Mouse (Mus musculus): ENCODE data around the gene Rgsl1.

The Rgsl1 gene

DNA sequence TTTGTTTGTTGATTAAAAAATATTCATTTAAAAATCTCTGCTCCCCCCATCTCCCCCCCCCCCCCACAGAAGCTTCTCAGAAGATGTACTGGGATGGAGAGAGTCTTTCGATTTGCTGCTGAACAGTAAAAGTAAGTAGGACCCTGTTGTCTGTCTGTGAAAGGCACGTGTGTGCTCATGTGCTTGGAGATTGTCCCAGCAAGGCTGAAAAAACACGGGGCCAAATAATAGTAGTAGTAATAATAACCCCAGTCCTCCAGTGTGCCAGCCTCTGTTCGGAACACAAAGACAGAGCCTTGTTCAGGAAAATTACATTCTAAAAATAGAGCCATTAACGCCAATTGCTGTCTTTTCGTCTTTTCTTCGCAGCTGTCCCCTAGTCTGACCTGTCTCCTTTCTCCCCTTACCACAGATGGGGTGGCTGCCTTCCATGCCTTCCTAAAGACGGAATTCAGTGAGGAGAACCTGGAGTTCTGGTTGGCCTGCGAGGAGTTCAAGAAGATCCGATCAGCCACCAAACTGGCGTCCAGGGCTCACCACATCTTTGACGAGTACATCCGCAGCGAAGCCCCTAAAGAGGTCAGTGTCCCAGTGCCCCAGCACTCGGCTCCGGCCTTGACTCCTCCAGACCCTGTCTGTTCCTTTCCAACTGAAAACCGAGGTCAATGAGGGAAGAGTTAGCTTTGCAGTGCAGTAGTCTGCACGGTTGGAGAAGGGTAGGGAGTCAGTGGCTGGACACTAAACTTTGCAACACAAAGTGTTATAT, 102.2 kb downstream of the Rgsl1 start:
- DNase-seq (ENCODE audit: extremely low read depth, low read depth, low spot score), result no peak

GRCm38 (mm10) chr1:153740775-153741400, 103.1 kb downstream of the Rgsl1 start:
- DNase-seq (ENCODE audit: extremely low read depth, low read depth, low spot score), result no peak

- DNase-seq (ENCODE audit: extremely low read depth, low read depth, low spot score), result no peak
These were observed 103.8 kb downstream of the Rgsl1 start, which contains the start of gene Rgs16 for GRCm38 (mm10) chr1:153740145-153740544. Rgs16 (plus strand) TSS chr1:153740349.

- no peak for DNase-seq (ENCODE audit: extremely low read depth, low read depth, low spot score)
These were observed 104.4 kb downstream of the Rgsl1 start for GRCm38 (mm10) chr1:153739437-153740015.

DNA sequence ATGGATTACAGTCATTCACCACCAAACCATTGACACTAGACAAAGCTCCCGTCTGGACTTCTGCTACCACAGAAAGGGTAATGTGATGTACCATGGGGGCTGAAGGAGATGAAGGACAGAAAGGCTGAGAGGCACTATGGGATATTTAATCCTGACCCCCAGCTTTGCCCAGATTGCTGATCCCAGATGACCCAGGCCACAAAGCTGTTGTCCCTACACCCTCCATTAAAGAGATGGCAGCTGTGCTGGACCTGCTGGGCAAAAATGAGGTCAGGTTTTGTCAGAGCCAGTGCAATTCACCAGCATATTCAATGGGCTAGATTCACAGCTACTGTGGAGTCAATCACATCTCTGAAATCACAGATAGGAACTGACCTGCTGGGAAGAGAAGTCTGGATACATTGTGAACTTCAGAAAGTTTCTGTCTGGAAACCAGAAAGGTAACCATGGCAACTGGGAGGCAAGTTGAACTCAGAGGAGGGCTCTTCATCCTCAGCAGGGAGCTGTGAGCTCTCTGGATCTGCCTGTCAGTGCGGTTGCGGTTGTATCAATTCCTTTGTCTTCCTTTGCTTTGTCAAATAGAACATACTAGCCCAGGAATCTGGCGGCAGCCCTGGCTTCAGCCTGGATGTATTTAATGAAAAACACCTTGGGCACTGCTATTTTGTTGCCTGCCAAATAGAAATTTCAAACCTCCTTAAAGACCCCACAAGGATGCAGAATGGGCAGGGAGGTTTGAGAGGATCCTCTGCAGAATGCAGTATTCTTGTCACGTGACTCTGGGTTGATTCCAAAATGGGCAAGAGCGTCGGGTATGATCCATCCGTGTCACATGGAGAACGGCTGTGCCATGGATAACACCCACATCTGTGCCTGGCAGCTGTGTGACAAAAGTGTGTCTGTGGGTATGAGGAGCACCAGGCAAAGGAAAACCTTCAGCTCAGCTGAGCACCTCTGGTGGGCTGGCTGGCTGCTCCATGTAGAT, 106.5 kb downstream of the Rgsl1 start:
- DNase-seq (ENCODE audit: extremely low read depth, low read depth, low spot score), result no peak

GRCm38 (mm10) chr1:153736096-153736495, 107.8 kb downstream of the Rgsl1 start:
- no peak for DNase-seq (ENCODE audit: extremely low read depth, low read depth, low spot score)

DNA sequence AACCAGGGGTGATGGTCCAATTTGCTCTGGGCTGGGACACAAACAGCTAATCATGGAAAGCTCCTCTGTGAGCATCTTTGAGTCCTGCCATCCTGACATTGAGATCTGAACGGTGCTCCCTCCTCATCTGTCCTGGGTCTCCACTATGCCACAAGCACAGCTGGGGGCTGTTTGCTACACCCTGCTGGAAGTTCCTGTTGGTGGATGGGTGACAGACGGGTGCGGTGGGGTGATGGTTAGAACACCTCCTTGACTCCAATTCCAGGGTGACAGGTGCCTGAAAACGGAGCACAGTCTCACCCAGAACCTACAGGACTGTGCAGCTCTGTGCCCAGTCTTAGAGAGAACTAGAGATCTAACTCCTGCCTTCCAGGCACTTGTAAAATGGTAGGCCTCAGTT, 109.1 kb downstream of the Rgsl1 start:
- DNase-seq (ENCODE audit: extremely low read depth, low read depth, low spot score), result no peak

- no peak for DNase-seq (ENCODE audit: extremely low read depth, low read depth, low spot score)
These were observed 110.8 kb downstream of the Rgsl1 start for GRCm38 (mm10) chr1:153733181-153733580.

GRCm38 (mm10) chr1:153730671-153731070, 113.3 kb downstream of the Rgsl1 start:
- peak; percentile 34 for DNase-seq (ENCODE audit: extremely low read depth, low read depth, low spot score)

DNA sequence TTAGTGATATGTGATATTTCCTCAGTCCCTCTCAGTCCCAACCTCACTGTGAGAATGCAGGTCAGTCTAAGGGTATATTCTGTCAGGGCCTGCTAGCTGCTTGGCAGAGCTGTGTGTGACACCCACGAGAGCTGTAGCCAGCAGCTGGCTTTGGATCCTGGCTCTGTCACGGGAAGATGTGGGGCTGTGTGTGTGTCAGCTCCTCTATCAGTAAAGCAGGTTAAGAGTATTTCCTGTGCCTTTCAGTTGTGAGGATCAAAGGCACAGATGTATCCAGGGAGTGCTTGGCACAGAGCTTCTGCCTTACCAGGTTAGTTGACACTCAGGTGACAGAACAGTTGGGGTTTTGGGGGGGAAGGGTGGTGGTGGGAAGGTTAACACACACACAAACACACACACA, 114.1 kb downstream of the Rgsl1 start:
- no peak for DNase-seq (ENCODE audit: extremely low read depth, low read depth, low spot score)
